Mouse (Mus musculus) gonadal fat pad, adult 2 months (tissue): Measurements from ENCODE around the gene Siglecf. TPM values are rescaled to one million over a fixed set of nuclear protein-coding genes. Genes with fewer than 3 reads are reported as not detected.
"Not testable (repeated sequence)": the region's sequence is repeated elsewhere in the genome, so short reads cannot be mapped to it uniquely, and the experiment has no call there.

Experiments
- DNase-seq: peaks from one replicate; pipeline ENCODE4 v3.0.0-alpha.2; 2012; ENCODE audit warnings: low read depth
- polyA plus RNA-seq: library from polyadenylated mRNA; depleted of rRNA; stranded (reverse); fragments of >200 nt; gene quantifications from 2 replicates; pipeline ENCODE4 v1.2.3, GENCODE M21; 2012; rRNA removed

The Siglecf gene
- polyA plus RNA-seq = 0.19 and 0.88 TPM in 2 replicates

DNA sequence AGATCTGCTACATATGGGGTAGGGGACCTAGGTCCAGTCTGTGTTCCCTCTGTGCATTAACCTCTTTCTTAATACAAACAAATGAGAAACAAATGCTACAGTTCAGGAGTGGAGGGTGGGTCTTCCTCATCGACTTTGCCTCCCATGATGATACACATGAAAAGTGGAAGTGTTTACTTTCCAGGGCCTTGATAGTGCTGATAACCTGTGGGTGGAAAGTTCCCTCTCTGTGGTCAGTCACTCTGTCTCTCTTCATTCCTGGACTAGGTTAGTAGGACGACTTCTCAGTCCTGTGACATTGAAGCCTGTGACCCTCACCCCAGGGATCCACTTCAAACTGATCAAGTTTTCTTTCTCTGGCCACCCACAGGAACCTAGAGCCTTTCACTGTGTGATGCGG lies at the start of gene Siglecf:
Gene Siglecf, plus strand, starts transcription at position 188 of the 400 bp plus-strand sequence.
- no peak for DNase-seq

GRCm38 (mm10) chr7:43305235-43305634 lies 45.9 kb upstream of the Siglecf start:
- no peak for DNase-seq

GRCm38 (mm10) chr7:43309069-43309468 lies 42.1 kb upstream of the Siglecf start:
- DNase-seq = no peak

DNA sequence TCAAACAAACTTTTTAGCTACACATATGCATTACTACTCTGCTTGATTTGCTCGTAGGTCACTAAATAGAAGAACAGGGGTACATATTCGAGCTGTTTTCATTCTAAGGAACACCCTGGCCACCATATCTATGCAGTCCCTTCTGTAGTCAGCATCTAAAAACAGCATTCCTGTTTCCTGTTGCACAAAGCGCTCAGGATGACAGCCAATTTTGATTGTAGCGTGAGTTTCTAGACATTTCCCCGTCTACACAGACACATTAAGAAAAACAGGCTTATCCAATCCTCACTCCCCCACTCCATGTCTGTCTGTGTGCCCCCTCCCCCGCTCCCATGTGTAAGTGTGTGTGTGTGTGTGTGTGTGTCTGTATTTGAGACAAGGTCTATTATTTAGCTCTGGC lies 39.5 kb upstream of the Siglecf start:
- no peak for DNase-seq

DNA sequence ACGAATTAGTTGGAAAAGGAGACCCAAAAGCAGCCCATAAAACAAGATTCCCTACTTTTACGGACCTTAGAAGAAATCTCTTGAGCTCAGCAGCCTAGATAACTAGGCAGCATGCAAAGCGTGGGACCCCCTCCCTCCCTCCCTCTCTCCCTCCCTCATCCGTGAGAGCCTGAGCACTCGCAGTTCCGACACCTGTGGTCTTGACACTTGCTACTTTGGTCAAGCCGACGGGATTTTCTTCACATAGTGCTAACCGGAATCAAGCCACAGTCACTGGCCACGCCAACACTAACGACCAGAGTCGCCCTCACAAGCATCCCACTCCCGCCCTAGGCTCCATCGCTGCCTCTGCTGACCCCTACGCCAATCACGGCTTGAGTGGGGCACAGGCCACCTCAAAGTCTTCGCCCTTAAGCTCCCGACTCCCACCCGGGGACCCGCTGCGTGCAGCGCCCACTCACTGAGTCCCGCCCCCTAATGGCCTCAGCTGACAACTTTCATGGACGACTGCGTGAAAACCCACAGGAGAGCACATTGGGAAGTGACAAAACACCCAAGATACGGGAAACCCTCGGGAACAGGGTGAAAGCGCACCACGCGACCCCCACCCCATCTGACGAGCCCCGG lies 38.6 kb upstream of the Siglecf start:
- DNase-seq = no peak

DNA sequence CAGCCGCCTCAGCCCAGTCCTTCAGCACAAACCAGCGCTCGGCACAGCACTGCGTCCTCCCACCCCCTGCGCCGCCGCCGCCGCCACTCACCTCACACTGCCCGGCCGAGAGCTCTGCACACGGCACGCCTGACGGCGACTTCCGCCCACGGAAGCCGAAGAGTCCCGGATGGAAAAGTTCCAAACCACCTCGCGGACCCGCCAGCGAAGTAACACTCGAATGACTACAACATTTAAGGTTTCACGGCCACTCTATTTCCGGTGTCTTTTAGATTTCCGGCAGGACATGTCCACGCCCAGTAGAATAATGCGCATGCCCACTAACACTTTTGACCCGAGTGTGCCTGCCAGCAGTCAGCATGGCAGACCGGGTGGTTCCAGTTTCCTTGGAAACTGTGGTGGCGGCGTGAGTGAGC lies 38.1 kb upstream of the Siglecf start, which contains the start of gene Zfp715:
Gene Zfp715, minus strand, starts transcription at position 282 of the 416 bp plus-strand sequence.
- peak; percentile 74 for DNase-seq

GRCm38 (mm10) chr7:43326223-43326780 lies 24.8 kb upstream of the Siglecf start:
- DNase-seq = no peak

DNA sequence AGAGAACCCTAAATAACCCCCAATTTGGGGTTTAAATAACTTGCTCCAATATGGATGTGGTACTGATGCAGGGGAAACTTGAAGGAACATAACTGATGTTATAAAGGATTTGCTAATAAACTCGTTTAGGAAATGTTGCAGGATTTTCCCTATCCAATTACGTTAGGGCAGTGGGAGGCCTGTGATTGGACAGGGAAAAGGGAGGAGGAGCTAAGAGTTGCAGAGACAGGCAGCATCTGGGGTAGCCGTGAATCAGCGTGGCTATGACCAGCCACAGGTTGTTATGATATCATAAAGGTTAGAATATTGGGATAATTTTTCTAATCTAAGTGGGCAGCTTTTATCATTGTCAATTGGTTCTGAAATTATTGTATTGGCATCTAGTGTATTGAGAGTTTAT lies 23.0 kb upstream of the Siglecf start:
- DNase-seq = no peak

DNA sequence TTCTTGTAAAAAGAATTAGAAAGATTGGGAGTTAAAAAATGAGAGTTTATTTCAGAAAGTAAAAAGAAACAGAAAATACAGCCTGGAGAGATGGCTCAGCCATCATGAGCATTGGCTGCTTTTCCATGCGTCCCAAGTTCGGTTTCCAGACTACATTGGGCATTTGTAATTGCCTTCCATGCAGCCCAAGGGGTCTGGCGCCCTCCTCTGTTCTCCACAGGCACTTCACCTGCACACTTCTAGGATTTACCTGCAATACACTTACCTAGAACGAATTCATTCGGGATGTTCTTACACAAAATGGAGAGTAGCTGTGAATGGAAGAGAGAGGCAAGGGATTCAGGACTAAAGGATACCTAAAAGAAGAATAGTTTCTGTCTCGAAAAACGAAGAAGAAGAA lies 17.9 kb upstream of the Siglecf start:
- no peak for DNase-seq

DNA sequence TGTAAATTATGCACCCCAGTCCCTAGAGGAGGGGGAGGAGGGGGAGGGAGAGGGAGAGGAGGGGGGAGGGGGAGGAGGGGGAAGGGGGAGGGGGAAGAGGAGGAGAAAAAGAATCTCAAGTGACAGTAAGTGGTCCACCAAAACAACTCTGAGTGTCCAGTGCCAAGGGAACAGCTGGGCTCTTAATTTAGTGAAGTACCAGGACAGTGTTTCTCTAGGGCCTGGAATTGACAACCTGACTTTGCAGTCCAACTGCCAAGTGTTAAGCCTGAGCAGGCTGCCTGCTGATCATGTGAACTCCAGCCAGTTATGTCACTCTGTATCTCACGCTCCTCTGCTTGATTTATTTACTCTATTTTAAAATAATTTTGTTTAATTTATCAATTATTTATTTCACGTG lies 17.2 kb upstream of the Siglecf start:
- DNase-seq = no peak

GRCm38 (mm10) chr7:43340771-43341170 lies 10.4 kb upstream of the Siglecf start:
- no peak for DNase-seq

DNA sequence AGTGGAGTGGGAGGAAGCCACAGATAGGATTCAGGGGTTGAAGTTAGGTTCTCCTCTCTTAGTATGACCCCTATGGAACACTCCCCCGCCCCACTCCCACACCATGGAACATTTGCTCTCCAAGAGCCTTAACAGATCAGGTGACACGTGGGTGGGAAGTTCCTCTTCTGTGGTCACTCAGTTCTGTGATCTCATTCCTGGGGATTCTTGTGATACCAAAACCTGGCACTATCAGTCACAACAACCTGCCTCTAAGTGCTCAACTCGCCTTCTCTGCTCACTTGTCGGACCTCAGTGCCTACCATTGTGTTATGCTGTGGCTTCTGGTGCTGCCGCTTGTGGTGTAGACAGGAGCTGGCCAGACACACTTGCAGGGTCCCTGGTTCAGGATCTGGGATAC lies 8.0 kb upstream of the Siglecf start:
- DNase-seq = no peak

GRCm38 (mm10) chr7:43344020-43344419 lies 7.1 kb upstream of the Siglecf start:
- DNase-seq = no peak

DNA sequence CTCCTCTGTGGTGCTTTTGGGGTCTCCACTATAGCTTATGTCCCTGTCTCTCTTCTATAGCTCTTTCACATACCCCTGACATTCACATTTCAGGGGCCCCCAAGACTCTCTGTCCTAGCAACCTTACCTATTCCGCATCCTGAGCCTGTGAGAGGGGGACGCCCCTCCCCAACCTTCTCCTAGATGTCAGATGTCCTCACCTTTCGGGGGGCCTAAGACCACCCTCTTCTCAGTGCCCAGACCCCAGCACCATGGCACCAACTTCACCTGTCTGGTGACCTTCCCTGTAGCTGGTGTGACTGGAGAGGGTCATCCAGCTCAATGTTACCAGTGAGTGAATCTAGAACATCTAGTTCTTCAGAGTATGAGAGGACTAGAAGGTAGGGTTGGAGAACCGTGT lies 6.7 kb upstream of the Siglecf start:
- DNase-seq = no peak

GRCm38 (mm10) chr7:43346148-43346547 lies 5.0 kb upstream of the Siglecf start:
- DNase-seq = no peak

- DNase-seq = no peak
Observed at GRCm38 (mm10) chr7:43346571-43346970, 4.6 kb upstream of the Siglecf start.

- DNase-seq = not testable (repeated sequence)
Observed at GRCm38 (mm10) chr7:43349623-43350022, 1.5 kb upstream of the Siglecf start.

DNA sequence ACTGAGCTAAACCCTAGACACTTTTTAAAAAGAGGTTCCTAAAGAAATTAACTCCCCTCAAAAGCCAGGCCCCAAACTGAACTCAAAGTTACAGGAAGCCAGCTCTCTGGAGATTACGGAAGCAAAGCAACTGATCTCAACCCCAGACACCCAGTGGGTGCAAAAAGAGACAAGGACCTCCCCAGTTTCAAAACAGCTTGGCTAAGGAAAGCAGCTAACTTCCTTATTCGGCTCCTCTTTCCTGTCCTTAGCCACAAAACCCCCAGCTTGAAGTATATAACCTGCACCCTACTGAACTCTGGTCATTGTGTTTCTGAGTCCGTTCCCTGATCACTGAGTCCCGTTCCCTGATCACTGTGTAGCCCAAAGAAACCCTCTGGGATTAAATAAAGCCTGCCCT lies 2.0 kb downstream of the Siglecf start:
- no peak for DNase-seq

GRCm38 (mm10) chr7:43353758-43354157 lies 2.6 kb downstream of the Siglecf start:
- DNase-seq = no peak

GRCm38 (mm10) chr7:43354893-43355835 lies 4.0 kb downstream of the Siglecf start:
- no peak for DNase-seq

DNA sequence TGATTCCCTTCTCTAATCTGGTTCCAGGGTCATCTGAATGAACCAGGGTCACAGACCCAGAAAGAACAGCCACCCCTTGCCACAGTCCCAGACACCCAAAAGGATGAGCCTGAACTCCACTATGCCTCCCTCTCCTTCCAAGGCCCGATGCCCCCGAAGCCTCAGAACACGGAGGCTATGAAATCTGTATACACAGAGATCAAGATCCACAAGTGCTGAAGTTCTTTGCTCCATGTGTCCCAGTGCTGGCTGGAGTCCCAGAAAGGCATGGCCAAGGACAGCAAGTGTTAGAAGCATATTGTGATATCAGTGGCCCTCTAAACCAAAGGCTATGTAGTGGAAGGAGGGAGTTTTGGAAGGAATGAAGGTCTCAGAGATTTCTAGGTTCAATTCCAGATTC lies 7.4 kb downstream of the Siglecf start:
- no peak for DNase-seq

DNA sequence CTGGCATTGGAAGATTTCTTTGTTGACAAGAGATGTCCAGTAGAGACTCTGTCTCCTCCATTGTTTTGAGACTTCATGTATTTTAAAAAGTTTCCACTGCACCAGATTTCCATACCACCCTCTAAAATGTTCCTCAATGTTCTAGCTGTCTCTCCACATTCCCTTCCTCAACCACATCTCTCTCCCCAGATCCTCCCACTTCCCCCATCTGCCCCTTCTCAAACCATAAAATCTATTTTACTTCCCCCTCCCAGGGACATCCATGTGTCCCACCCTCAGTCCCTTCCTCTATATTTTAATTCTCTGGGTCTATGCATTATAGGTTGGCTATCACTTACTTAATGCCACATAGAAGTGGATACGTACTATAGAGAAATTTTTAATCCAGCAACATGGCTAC lies 10.3 kb downstream of the Siglecf start:
- DNase-seq = no peak

DNA sequence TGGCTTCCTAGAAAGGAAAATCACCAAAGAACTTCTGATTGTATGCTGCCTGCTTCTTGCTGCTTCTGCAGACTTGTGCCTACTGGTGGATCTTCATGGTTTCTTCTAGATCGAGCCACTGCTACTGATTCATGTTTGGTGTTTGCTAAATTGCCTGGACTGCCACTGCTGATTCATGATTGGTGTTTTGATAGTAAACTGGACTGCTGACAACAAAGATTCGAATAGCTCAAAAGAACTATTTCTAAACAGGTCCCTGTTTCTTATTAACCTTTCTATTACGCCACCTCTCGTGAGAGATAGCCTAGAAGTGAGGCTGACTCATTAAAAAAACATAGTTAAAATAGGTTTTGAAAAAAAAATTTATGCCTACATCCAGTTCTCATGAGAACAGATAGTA lies 10.9 kb downstream of the Siglecf start:
- DNase-seq = no peak
